Mouse (Mus musculus) adrenal gland, postnatal 25 days (tissue): Measurements from ENCODE around the gene Hsd17b7. TPM values are rescaled to one million over a fixed set of nuclear protein-coding genes. Genes with fewer than 3 reads are reported as not detected.
"Not testable (repeated sequence)": the region's sequence is repeated elsewhere in the genome, so short reads cannot be mapped to it uniquely, and the experiment has no call there.

Source experiments
- DNase-seq: peaks from one replicate; pipeline ENCODE4 v3.0.0; 2021; ENCODE audit warnings: mixed read lengths
- long read RNA-seq: library from polyadenylated mRNA; stranded (forward); transcript quantifications from one replicate; pipeline ENCODE4 v2.0.0, GENCODE M21; 2021
- total RNA-seq: library from RNA; stranded (reverse); gene quantifications from 2 replicates; pipeline ENCODE4 v1.2.3, GENCODE M21; 2021

The Hsd17b7 gene
- total RNA-seq, result 136 and 150 TPM in 2 replicates
- long read RNA-seq, full-length matches to known transcripts, result 6 of 17 reads
- long read RNA-seq, partial matches to known transcripts, result 1 of 17 reads
- long read RNA-seq, other reads (novel, unspliced or antisense), result 10 of 17 reads

GRCm38 (mm10) chr1:169968792-169969515, at the start of gene Hsd17b7:
TSS of gene Hsd17b7 (minus strand) at chr1:169969241.
- DNase-seq, result peak; percentile 98

GRCm38 (mm10) chr1:170014784-170015183, 45.7 kb upstream of the Hsd17b7 start:
- DNase-seq, result no peak

- DNase-seq, result no peak
Observed at GRCm38 (mm10) chr1:170010716-170011505, 41.9 kb upstream of the Hsd17b7 start.

- DNase-seq, result no peak
Observed at GRCm38 (mm10) chr1:170009296-170009695, 40.3 kb upstream of the Hsd17b7 start.

- DNase-seq, result no peak
Observed at GRCm38 (mm10) chr1:170008432-170009220, 39.6 kb upstream of the Hsd17b7 start.

GRCm38 (mm10) chr1:170006516-170006915, 37.5 kb upstream of the Hsd17b7 start:
- no peak for DNase-seq

GRCm38 (mm10) chr1:170005297-170005696, 36.3 kb upstream of the Hsd17b7 start:
- no peak for DNase-seq

GRCm38 (mm10) chr1:169993901-169994300, 24.9 kb upstream of the Hsd17b7 start:
- not testable (repeated sequence) for DNase-seq

GRCm38 (mm10) chr1:169986166-169986565, 17.1 kb upstream of the Hsd17b7 start:
- no peak for DNase-seq

GRCm38 (mm10) chr1:169977621-169978020, 8.6 kb upstream of the Hsd17b7 start:
- no peak for DNase-seq

- no peak for DNase-seq
Observed at GRCm38 (mm10) chr1:169971998-169972397, 3.0 kb upstream of the Hsd17b7 start.

GRCm38 (mm10) chr1:169970936-169971335, 1.9 kb upstream of the Hsd17b7 start:
- DNase-seq, result no peak

- no peak for DNase-seq
Observed at GRCm38 (mm10) chr1:169969516-169969886, 460 bp upstream of the Hsd17b7 start.

GRCm38 (mm10) chr1:169953106-169953505, 15.9 kb downstream of the Hsd17b7 start:
- DNase-seq, result no peak

- DNase-seq, result no peak
Observed at GRCm38 (mm10) chr1:169952636-169953035, 16.4 kb downstream of the Hsd17b7 start.

- DNase-seq, result no peak
Observed at GRCm38 (mm10) chr1:169951561-169951960, 17.5 kb downstream of the Hsd17b7 start.

GRCm38 (mm10) chr1:169950651-169951050, 18.4 kb downstream of the Hsd17b7 start:
- DNase-seq, result no peak

- DNase-seq, result no peak
Observed at GRCm38 (mm10) chr1:169949981-169950380, 19.1 kb downstream of the Hsd17b7 start.

GRCm38 (mm10) chr1:169948866-169949265, 20.2 kb downstream of the Hsd17b7 start:
- no peak for DNase-seq

GRCm38 (mm10) chr1:169948280-169948679, 20.8 kb downstream of the Hsd17b7 start:
- no peak for DNase-seq

- no peak for DNase-seq
Observed at GRCm38 (mm10) chr1:169947654-169948053, 21.4 kb downstream of the Hsd17b7 start.

- no peak for DNase-seq
Observed at GRCm38 (mm10) chr1:169946004-169946403, 23.0 kb downstream of the Hsd17b7 start.
